Mouse (Mus musculus) fat pad, adult 2 months (tissue): ENCODE data around the gene 6430571L13Rik.

Experiments used
- DNase-seq: peaks from one replicate; pipeline ENCODE4 v3.0.0-alpha.2; 2011; ENCODE audit warnings: low read depth, low spot score; ENCODE audit errors: extremely low read depth

6430571L13Rik gene

DNA sequence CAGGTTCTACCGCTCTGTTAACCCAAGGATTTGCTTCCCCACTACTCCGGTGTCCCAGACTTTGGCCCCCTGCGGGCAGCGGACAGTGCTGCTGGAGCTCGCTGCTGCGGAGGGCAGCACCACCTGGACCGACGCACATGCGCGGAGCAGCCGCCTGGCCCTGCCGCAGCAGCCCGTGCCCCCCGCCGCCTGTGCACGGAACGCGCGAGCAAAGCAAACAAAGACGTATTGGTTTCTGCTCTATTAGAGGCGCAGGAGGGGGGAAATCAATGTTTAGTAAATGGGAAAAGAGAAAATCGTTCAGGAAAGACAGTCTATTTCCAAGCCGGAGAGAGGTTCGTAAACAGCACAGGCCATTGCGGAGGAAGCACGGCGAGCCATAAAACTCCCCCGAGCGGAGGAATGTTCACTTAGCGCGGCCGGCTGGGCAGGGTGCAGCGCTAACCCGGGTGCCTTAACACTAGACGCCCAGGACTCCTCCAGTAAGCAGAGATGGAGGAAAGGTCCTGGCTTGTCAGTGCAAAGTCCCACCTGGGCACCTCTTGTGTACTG lies 37.6 kb downstream of the 6430571L13Rik start:
- DNase-seq = no peak

DNA sequence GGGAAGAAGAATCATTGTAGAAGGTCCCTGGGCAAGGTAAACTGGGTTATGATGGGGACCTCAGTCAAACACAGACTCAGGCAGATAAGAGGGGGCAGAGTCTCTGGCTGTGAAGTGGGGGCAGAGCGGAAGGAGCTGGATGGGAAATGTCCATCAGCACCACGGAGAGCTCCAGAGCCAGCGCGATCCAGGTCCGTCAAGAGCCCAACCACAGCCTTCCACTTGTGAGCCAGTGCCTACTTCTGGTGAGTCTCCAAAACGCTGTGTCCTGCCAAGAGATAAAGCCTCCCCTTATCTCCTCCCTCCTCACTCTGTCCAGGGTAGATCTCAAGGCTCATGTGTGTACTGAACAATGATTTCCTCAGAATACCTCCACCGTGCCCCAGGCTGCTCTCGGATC lies 41.3 kb downstream of the 6430571L13Rik start:
- no peak for DNase-seq

DNA sequence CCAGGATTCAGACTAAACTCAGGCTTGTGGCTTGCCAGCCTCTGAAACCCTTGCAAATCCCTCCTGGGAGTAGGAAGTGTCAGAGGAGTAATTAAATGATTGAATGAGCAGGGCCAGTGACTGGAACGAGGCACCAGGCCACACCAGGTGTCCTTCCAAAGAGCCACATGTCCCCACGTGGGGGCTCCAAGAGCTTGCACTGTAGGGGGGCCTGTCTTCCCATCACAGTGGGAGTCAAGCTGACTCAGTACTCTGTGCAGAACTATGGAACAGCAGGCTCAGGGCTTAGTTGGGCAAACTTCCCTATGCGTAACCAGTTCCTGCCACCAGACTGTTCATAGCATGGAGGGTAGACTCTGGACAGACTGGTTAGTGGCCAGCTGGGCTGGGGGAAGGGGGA lies 44.0 kb downstream of the 6430571L13Rik start:
- no peak for DNase-seq

DNA sequence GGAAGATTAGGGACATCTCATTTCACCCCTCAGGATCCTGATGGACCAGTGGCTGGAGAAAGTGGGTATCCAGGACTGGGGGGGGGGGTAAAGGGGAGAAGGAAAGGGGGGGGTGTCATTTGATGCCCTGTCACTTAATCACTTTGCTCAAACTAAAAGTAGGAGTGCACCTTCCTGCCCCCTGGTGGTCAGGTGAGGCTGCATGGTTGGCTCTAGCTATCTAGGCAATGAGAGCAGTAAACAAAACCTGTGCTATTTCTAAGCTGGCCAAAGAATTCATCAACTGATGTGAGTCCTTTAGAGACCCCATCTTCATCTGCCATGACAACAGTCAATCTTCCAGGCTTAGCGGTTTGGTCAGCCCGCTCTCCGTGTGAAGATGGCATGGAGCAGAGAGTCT lies 46.3 kb downstream of the 6430571L13Rik start:
- DNase-seq = no peak

DNA sequence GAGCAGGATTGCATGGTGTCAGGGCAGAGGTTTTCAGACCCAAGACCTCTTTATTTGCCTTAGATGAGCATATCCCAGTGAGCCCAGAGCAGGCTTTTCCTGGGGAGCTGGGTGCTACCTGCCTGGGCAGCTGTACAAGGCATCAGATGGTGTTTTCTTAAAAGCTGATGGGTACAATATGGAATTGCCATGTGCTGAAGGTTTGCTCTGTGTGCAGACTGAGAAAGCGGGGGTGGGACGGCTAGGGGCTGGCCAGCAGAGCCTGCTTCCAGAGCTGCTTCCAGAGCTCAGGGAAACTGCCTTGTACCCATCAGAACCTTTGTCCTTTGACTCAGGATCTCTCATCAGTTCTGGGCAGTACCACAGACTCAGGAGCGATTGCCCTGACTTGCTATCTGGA lies 47.3 kb downstream of the 6430571L13Rik start:
- no peak for DNase-seq

DNA sequence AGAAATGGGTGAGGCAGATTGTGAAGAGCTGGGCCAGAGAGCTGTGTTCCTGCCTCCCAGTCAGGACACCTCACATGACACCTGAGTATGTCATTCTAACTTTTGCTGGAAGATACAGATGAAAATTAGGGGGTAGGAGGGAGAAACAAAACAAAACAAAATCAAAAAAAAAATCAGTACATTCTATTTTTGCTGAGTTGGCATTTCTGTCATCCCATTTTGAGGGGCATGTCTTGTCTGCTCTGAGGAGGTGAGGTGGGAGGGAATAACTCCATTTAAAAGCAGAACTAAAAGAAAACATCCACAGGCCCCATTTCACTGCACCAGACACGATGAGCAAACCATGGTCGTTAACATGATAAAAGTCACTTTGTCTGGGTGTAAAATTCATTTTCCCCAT lies 47.9 kb downstream of the 6430571L13Rik start:
- no peak for DNase-seq

DNA sequence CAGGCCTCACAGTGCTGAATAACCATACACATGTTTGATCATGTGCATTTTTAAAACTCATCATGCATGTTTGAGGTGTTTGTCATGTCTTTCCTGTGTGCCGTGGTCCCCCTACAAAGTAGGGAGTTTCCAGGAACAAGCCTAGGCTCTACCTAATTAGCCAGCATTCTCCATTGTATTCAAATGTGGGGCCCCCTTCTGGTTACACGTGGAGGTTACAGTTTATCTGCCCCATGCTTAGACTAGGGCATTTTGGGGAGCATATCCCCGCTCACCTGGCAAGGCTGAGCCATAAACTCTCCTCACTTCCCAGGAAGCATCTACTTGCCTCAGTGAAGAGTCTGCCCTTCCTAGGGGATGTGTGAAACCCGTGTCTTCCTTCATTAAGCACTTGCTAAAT lies 56.0 kb downstream of the 6430571L13Rik start:
- DNase-seq = no peak

DNA sequence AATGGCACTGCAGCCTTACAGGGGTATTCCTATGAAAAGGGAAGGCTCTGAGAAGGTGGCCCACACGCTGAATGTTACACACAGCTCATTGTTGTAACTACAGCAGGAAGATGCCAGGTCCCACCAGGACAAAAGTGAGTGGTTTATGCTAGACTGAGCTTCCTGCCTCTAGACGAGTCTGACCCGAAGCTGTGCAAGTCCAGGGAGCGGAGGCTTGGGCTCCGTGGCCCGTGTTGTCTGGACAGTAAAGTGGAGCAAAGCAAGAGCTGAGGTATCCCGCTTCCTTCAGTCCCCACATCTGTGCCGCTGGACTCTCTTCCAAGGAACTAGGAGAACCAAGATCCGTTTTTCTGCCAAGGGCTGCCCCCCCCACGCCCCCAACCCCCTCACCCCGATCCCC lies 58.6 kb downstream of the 6430571L13Rik start:
- DNase-seq = no peak

DNA sequence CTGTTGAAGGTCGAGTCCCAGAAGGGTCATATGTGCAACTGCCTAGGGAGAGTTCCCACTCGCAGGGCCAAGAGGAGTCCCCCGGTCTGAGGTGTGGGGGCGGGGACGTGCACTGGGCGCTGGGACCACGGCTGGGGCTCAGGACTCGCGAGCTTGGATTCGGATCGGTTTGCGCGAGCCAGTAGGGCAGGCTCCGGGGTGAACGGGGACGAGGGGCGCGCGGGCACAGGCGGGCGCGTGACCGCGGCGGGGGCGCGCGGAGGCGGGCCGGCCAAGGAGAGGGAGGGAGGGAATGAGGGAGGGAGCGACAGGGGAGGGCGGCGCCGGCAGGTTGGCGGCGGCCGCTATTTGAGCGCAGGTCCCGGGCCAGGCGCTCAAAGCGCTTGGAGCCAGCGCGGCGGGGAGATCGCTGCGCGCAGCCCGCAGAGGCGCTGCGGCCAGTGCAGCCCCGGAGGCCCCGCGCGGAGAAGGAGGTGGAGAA lies 59.1 kb downstream of the 6430571L13Rik start, which contains the start of gene Cacna2d2:
TSS of gene Cacna2d2 (plus strand) at position 122 of the 481 bp plus-strand sequence.
- DNase-seq = no peak

DNA sequence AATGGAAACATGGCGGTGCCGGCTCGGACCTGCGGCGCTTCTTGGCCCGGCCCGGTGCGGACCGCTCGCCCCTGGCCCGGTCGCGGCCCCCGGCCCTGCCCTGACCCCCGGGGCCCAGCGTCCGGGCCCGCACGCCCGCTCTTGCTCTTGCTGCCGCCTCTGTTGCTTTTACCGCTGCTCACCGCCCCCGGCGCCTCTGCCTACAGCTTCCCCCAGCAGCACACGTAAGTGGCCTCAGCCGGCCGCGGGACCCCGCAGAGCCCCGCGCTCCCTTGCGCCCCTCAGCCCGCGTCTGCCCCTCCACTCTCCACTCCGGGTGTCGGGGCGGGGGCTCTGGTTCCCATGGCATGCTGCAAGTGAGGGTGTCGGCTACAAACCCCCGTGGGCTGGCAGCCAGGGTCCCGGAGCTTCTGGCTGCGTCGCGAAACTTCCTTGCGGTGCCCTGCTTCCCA lies 59.7 kb downstream of the 6430571L13Rik start:
- DNase-seq = no peak

DNA sequence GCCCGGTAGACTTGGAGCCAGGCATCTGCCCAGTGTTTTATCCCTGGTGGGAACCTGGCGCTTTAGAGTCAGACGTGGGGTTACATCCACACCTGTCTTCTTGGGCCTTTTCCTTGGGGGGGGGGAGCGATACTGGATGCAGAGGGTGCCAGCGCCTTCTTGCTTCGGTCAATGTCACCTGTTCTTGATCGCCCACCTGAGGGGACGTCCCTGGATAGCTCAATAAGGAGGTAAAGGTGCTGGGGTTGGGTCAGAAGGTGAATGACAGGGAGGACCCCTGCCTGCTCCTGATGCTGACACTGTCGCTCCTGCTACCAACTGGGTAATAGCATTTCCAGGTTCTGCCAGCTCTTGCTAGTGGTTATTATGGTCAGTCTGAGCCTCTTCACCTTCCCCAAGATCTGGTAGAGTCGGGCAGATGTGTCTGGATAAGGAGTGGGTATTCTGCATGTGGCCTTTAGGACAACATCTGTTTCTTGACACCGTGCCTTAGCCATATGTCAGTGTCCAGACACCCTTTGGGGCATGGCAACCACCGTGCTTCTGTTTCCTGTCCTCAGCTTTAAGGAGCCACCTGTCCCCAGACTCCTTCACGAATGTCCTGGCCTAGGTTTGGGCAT lies 60.4 kb downstream of the 6430571L13Rik start:
- DNase-seq = no peak
